Mouse (Mus musculus) kidney, embryonic 14.5 days (tissue): ENCODE results near the gene Cnih3. TPM values are rescaled to one million over a fixed set of nuclear protein-coding genes. Genes with fewer than 3 reads are reported as not detected.

Experiments used
- ATAC-seq: fragments of 200-750 bp; cut with Nextera tagmentation; 2 replicates; pipeline ENCODE4 v1.8.0; 2017; ENCODE audit warnings: moderate number of reproducible peaks, mild to moderate bottlenecking, moderate TSS enrichment, moderate library complexity; ENCODE audit not compliant: low FRiP score, low TSS enrichment
- H3K27ac ChIP-seq: fragments of 300-500 bp; sonication (generic); 2 replicates; pipeline ENCODE4 v1.5.1; 2014; ENCODE audit warnings: low read depth, mild to moderate bottlenecking, low read length, moderate library complexity, mixed read lengths
- H3K27me3 ChIP-seq: fragments of 300-500 bp; sonication (generic); 2 replicates; pipeline ENCODE4 v1.6.1; 2014; ENCODE audit warnings: mild to moderate bottlenecking, low read length; ENCODE audit not compliant: control insufficient read depth, insufficient read depth
- H3K36me3 ChIP-seq: fragments of 300-500 bp; sonication (generic); 2 replicates; pipeline ENCODE4 v1.6.1; 2014; ENCODE audit warnings: low read length, mixed read lengths; ENCODE audit not compliant: control insufficient read depth, insufficient read depth
- H3K4me1 ChIP-seq: fragments of 300-500 bp; sonication (generic); 2 replicates; pipeline ENCODE4 v1.6.1; 2014; ENCODE audit warnings: low read length, mixed read lengths; ENCODE audit not compliant: control insufficient read depth, insufficient read depth
- H3K4me2 ChIP-seq: fragments of 300-500 bp; sonication (generic); replicated peaks from 2 replicates; pipeline ENCODE4 v1.6.1; 2014; ENCODE audit warnings: low read depth, mild to moderate bottlenecking, low read length
- H3K4me3 ChIP-seq: fragments of 300-500 bp; sonication (generic); 2 replicates; pipeline ENCODE4 v1.5.1; 2014; ENCODE audit warnings: mild to moderate bottlenecking, low read length
- H3K9ac ChIP-seq: fragments of 300-500 bp; sonication (generic); 2 replicates; pipeline ENCODE4 v1.6.1; 2014; ENCODE audit warnings: low read depth, mild to moderate bottlenecking, low read length, moderate library complexity
- H3K9me3 ChIP-seq: fragments of 300-500 bp; sonication (generic); 2 replicates; pipeline ENCODE4 v1.6.1; 2016; ENCODE audit warnings: low read length; ENCODE audit not compliant: control insufficient read depth
- WGBS: fragments of 180-500 bp; shearing (Covaris S2); extraction: QIAGEN DNeasy Blood & Tissue Kit; methylation state at CpG from one replicate; pipeline ENCODE4 v1.1.7; 2014; 5-methylcytosine and 5-hydroxymethylcytosine counted together
- polyA plus RNA-seq: library from polyadenylated mRNA; unstranded; fragments of >200 nt; fragmentation: Nextera tagmentation; extraction: Ambion mirVana; gene quantifications from 2 replicates; pipeline ENCODE4 v1.2.1, GENCODE M21; 2014

Gene Cnih3
- polyA plus RNA-seq, 1 experiment from 2014 or later, result not detected

- Histone ChIP-seq H3K4me1 (no peaks in the 10 kb centered on the region), H3K9me3 (peaks cover 3% of the 10 kb centered on the region; the same call in 1 of the 2 replicates), H3K4me2 (no peak overlapping the region), H3K27me3 (no peaks in the 10 kb centered on the region), H3K4me3 (no peak overlapping the region), H3K27ac (no peak overlapping the region), H3K36me3 (no peaks in the 10 kb centered on the region), H3K9ac (no peak overlapping the region)
- WGBS, result 86% methylated on average over 6 of the region's 6 CpGs
- no peak for ATAC-seq
Observed at GRCm38 (mm10) chr1:181336857-181337256, 15.6 kb upstream of the Cnih3 start.

DNA sequence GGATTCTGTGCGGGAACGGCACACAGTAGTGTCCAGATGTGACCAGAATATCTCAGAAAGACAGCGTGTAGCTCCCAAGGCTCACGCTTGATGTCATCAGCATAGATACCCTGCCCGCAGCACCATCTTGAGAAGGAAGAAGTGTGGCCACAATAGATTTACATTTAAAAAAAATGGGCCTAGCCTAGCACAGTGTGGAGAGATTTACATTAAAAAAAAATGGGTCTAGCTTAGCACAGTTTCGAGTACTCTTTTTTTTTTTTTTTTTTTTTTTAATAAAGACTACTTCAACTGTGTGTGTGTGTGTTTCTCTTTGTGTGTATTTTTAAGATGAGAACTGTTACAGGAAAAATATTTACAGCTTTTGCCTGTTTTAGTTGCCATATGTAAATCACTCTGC lies 13.3 kb upstream of the Cnih3 start:
- Histone ChIP-seq H3K27ac (no peak overlapping the region), H3K4me1 (no peaks in the 10 kb centered on the region), H3K36me3 (no peaks in the 10 kb centered on the region), H3K9ac (no peak overlapping the region), H3K4me3 (no peak overlapping the region), H3K9me3 (peaks cover 3% of the 10 kb centered on the region; the same call in 1 of the 2 replicates), H3K4me2 (no peak overlapping the region), H3K27me3 (no peaks in the 10 kb centered on the region)
- 90% methylated on average over 6 of the region's 6 CpGs for WGBS
- no peak for ATAC-seq

DNA sequence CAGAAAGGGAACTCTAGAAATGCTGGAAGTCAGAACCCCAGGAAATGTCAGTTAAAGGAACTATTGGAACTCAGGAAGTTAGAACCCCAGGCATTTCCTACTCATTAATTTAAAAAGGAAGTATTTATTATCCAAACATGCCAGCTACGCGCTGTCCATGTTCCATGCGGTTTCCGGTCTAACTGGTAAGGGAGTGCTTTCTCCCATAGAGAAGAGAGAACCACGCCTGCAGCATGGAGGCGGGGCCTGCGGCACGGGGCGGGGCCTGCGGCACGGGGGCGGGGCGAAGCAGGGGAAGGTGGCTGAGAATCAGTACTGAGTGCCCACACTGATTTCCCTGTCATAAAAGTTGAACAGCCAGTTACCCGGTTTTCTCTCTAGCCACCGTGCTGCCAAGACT lies 6.9 kb upstream of the Cnih3 start:
- Histone ChIP-seq H3K4me3 (no peak overlapping the region), H3K4me2 (no peak overlapping the region), H3K9me3 (no peaks in the 10 kb centered on the region), H3K9ac (no peak overlapping the region), H3K27ac (no peak overlapping the region), H3K4me1 (no peaks in the 10 kb centered on the region), H3K27me3 (peaks cover 1% of the 10 kb centered on the region; the same call in 1 of the 2 replicates), H3K36me3 (no peaks in the 10 kb centered on the region)
- ATAC-seq, result peak; percentile 64
- 22% methylated on average over 15 of the region's 15 CpGs for WGBS

DNA sequence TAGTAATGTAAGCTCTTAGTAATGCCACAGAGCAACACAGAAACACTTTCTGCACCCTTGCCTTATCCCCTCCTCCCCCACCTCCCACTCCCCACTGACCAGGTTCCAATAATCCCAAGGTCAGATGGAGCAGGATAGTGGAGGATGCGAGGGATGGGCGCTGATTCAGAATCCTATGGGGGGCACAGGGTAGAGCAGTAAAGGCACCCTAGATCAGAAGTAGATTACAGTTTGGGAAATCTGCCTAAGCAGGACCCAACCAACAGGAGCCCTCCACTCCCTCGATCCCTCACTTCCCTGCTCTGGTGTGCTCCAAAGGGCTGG lies 423 bp upstream of the Cnih3 start:
- Histone ChIP-seq H3K4me1 (peaks cover 16% of the 10 kb centered on the region; the same call in 1 of the 2 replicates), H3K9ac (peak overlapping the region; percentile 46), H3K4me3 (peak overlapping the region; percentile 47), H3K36me3 (no peaks in the 10 kb centered on the region), H3K27me3 (peaks cover 39% of the 10 kb centered on the region), H3K4me2 (peak overlapping the region; percentile 99), H3K9me3 (no peaks in the 10 kb centered on the region), H3K27ac (no peak overlapping the region)
- no peak; the same call in 1 of the 2 replicates for ATAC-seq
- 13% methylated on average over 3 of the region's 3 CpGs for WGBS

GRCm38 (mm10) chr1:181353200-181354097 lies 1.0 kb downstream of the Cnih3 start:
- H3K9me3 ChIP-seq, result no peaks in the 10 kb centered on the region
- peak overlapping the region; percentile 46; the same call in 1 of the 2 replicates for H3K9ac ChIP-seq
- WGBS, result 2% methylated on average over 33 of the region's 33 CpGs
- H3K4me1 ChIP-seq, result peaks cover 19% of the 10 kb centered on the region; the same call in 1 of the 2 replicates
- H3K27ac ChIP-seq, result no peak overlapping the region
- ATAC-seq, result 0 out of 2 replicates have a peak, but pooled peaks have one; percentile 20
- peaks cover 39% of the 10 kb centered on the region for H3K27me3 ChIP-seq
- H3K36me3 ChIP-seq, result no peaks in the 10 kb centered on the region
- peak overlapping the region; percentile 99 for H3K4me2 ChIP-seq
- peak overlapping the region; percentile 47 for H3K4me3 ChIP-seq

DNA sequence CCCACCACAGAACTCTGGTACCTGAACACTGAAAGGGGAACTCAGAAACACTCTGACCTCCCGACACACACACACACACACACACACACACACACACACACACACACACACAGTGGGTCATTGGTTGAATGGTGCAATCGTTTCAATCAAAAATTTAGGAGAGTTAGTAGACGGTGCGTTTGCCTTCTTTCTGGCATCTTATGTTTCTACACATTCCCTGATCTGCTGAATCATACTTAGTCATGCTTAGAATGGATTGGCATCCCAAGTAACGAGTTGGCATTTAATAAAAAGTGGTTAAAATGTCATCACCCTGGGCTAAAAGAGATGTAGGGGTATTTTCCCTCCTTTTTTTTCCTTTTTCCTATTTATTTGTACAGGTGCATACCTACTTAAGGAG lies 3.3 kb downstream of the Cnih3 start:
- 77% methylated on average over 5 of the region's 5 CpGs for WGBS
- Histone ChIP-seq H3K27me3 (peaks cover 37% of the 10 kb centered on the region), H3K36me3 (no peaks in the 10 kb centered on the region), H3K4me2 (no peak overlapping the region), H3K9me3 (peaks cover 2% of the 10 kb centered on the region; the same call in 1 of the 2 replicates), H3K27ac (no peak overlapping the region), H3K9ac (no peak overlapping the region), H3K4me1 (peaks cover 21% of the 10 kb centered on the region; the same call in 1 of the 2 replicates), H3K4me3 (no peak overlapping the region)
- no peak for ATAC-seq

DNA sequence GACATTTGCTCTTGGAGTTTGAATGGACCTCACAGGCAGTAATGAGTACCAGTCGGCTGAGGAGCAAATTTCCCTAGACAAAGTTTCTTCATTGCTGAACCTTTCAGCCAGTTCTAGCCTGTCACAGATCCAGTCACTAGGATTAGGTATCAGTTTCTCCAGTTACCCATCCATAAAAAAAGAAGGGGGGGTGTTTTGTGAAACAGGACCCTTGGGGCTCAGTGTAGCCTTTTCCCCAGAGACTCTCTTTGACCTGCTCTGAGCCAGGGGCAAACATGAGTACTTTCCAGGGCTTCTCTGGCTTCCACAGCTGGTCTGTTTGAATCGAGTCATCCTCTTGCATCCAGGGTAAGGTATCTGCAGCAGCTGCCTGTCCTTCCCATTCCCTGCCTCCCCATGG lies 5.4 kb downstream of the Cnih3 start:
- Histone ChIP-seq H3K9ac (no peak overlapping the region), H3K4me3 (no peak overlapping the region), H3K4me1 (peaks cover 15% of the 10 kb centered on the region; the same call in 1 of the 2 replicates), H3K4me2 (no peak overlapping the region), H3K27ac (no peak overlapping the region), H3K9me3 (peaks cover 2% of the 10 kb centered on the region; the same call in 1 of the 2 replicates), H3K36me3 (no peaks in the 10 kb centered on the region), H3K27me3 (peaks cover 17% of the 10 kb centered on the region)
- 20% methylated on average over 2 of the region's 2 CpGs for WGBS
- ATAC-seq, result peak; percentile 48

- Histone ChIP-seq H3K9me3 (peaks cover 2% of the 10 kb centered on the region; the same call in 1 of the 2 replicates), H3K4me1 (peaks cover 9% of the 10 kb centered on the region; the same call in 1 of the 2 replicates), H3K27me3 (peaks cover 11% of the 10 kb centered on the region), H3K4me2 (no peak overlapping the region), H3K36me3 (no peaks in the 10 kb centered on the region), H3K4me3 (no peak overlapping the region), H3K9ac (no peak overlapping the region), H3K27ac (no peak overlapping the region)
- WGBS, result 40% methylated on average over 7 of the region's 7 CpGs
- no peak for ATAC-seq
Observed at GRCm38 (mm10) chr1:181358526-181358925, 6.1 kb downstream of the Cnih3 start.

DNA sequence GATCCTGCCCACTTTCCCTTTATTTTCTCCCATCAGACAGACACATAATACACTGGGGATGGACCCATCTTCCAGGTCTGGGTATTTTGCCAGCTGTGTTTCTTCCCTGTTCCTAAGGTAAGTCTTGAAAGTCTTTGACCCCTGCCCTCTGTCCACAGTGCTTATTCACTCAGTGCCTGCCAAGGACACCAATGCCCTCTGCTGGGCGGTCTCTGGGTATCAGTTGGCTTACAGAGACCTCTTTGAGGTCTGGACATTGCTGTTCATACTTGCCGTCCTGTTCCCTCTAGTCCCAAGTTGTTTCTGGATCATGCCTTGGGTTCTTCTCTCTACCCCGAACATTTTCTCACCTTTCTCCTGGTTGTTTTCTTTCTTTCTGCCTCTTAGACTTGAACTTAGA lies 8.3 kb downstream of the Cnih3 start:
- Histone ChIP-seq H3K4me3 (no peak overlapping the region), H3K36me3 (no peaks in the 10 kb centered on the region), H3K27me3 (no peaks in the 10 kb centered on the region), H3K9ac (no peak overlapping the region), H3K27ac (no peak overlapping the region), H3K4me2 (no peak overlapping the region), H3K9me3 (peaks cover 2% of the 10 kb centered on the region; the same call in 1 of the 2 replicates), H3K4me1 (0 out of 2 replicates have a peak, but pooled peaks cover 6% of the 10 kb centered on the region)
- 86% methylated on average over 3 of the region's 3 CpGs for whole genome bisulfite sequencing
- ATAC-seq, result no peak
